Mouse (Mus musculus): ENCODE data around the gene Secisbp2.

DNA sequence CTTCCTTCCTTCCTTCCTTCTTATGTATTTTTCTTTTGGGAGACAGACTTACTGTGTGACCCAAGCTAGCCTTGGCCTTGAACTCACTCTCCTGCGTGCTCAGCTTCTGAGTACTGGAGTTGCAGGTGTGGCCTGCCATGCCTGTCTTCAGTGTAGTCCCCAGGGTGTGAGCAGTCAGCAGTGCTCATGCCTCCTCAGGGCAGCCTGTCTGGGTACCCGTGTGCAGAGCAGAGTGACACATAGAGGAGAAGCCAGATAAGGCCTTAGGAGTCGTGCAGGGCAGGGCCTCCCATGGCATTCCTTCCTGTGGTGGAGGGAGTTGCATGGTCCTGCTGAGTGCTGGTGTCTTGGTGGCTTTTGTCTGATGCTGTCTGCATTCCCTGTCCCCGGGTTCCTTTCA is 27.8 kb downstream of the Secisbp2 start:
- TF ChIP-seq CTCF (IDR thresholded peaks at IDR 0.05; ENCODE audit: low read depth, low read length) (no peak), POLR2A (IDR thresholded peaks at IDR 0.05; ENCODE audit: borderline replicate concordance, low read depth, low read length) (no peak)
